Mouse (Mus musculus) cerebellum, adult 2 months (tissue): ENCODE measurements around the gene Iqca. TPM values are rescaled to one million over a fixed set of nuclear protein-coding genes. Genes with fewer than 3 reads are reported as not detected.

Experiments used
- DNase-seq, 2 experiments: peaks; one replicate each; pipeline ENCODE4 v3.0.0; 2021
- H3K27ac ChIP-seq: fragments of 200-500 bp; 2 replicates; pipeline ENCODE4 v1.5.1; 2012; ENCODE audit warnings: low read length, control low read depth, inconsistent platforms; ENCODE audit not compliant: insufficient read depth
- H3K27me3 ChIP-seq: fragments of 200-500 bp; 2 replicates; pipeline ENCODE4 v1.6.1; 2012; ENCODE audit warnings: inconsistent platforms, mild to moderate bottlenecking, low read length, moderate library complexity; ENCODE audit not compliant: control insufficient read depth, insufficient read depth
- H3K4me1 ChIP-seq: fragments of 200-500 bp; 2 replicates; pipeline ENCODE4 v1.6.1; 2011; ENCODE audit warnings: low read length; ENCODE audit not compliant: control insufficient read depth, insufficient read depth
- H3K4me3 ChIP-seq: fragments of 200-500 bp; replicated peaks from 2 replicates; pipeline ENCODE3; 2011; ENCODE audit warnings: mild to moderate bottlenecking, low read depth, low read length, control low read depth; ENCODE audit not compliant: insufficient read depth
- CTCF ChIP-seq: fragments of 200-500 bp; IDR thresholded peaks from 2 replicates; pipeline ENCODE4 v1.5.1; 2011; ENCODE audit warnings: low read depth, mild to moderate bottlenecking, control low read depth, low read length, moderate library complexity, borderline replicate concordance; ENCODE audit not compliant: insufficient read depth
- POLR2A ChIP-seq: fragments of 200-500 bp; IDR thresholded peaks from 2 replicates; pipeline ENCODE4 v1.6.1; 2011; ENCODE audit warnings: low read length, control low read depth, borderline replicate concordance; ENCODE audit not compliant: insufficient read depth
- WGBS: fragments of 180-500 bp; shearing (Covaris S2); methylation state at CpG from one replicate; pipeline ENCODE4 v1.1.7; 2018; 5-methylcytosine and 5-hydroxymethylcytosine counted together
- polyA plus RNA-seq: library from polyadenylated mRNA; depleted of rRNA; stranded (reverse); fragments of >200 nt; gene quantifications from 2 replicates; pipeline ENCODE4 v1.2.3, GENCODE M21; 2012; rRNA removed

Iqca gene
- 0.29 and 1.1 TPM in 2 replicates for polyA plus RNA-seq

DNA sequence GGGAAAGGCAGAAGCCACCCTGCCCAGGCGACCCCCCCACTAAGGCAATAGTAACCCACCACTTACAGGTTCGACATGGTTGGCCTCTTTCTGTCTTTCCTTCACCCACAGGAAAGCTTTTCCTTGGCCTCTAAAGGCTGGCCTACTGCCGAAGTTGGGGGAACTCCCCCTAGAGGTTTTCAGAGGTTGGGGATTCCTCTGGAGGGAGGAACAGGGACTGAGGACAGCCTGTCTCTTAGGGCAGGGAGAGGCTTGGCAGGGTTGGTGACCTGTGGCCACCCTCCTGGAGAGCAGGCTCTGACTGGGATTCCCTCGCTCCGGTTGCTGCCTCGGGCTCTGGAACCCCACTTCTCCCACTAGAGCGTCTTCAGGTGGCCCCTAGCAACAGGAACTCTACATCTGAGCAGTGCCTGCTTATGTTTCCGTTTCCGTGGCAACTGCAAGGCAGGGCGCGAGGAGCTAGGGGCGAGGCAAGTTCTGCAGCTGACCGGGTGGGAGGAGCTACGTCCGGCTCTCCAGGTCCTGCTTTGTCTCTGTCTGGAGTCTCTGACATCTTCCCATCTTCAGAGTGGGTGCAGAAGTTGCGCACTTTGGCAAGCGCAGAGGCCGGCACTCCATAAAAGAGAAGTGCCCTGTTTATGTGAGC is at the start of gene Iqca:
Gene Iqca, minus strand, starts transcription at position 303 of the 646 bp plus-strand sequence.
- Histone ChIP-seq H3K4me3 (no peak within 1 kb of the TSS), H3K4me1 (no peaks in the 10 kb centered on the region), H3K27ac (no peak within 1 kb of the TSS), H3K27me3 (no peaks in the 10 kb centered on the region)
- 5% methylated on average over 18 of the region's 18 CpGs for WGBS
- no peak for TF ChIP-seq POLR2A
- TF ChIP-seq CTCF = no peak
- peak; percentile 9 to 15 for DNase-seq

DNA sequence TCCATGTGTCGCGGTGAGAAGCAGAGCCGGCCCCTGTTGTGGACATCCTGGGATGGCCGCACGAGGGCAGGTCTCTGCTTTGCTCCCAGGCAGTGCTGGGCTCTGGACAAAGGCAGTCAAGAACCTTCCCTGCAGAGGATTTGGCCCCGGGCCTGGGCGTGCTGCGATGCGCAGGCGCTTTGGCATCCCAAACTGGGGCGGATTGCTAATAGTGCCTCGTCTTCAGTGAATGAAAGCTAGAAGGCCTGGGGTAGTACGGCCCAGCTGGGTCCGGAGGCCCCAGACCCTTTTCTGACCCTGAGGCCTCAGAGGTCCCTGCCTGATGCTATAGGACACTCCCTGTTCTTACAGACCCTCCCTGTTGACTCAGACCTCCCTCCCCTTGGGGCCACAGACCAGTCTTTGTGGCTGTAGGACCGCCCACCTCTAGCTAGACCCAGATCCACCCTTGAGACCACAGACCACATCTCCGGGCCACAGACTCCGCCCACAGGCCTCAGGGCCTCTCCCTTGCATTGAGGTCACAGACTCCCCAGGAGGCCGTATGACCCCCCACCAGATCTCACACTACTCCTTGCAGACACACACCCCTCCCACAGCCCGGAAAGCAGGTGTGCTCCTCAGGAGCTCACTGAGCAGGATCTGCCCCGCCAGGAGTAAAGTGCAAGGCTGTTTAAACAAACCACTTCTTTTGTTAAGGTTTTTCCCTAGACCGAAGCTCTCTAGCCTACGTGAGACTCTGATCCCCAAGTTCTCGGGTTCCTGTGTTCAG is 49.2 kb upstream of the Iqca start:
- 25% methylated on average over 23 of the region's 23 CpGs for WGBS
- H3K4me3 ChIP-seq = no peak overlapping the region
- H3K27me3 ChIP-seq = no peaks in the 10 kb centered on the region; the same call in 1 of the 2 replicates
- peaks cover 12% of the 10 kb centered on the region; the same call in 1 of the 2 replicates for H3K4me1 ChIP-seq
- DNase-seq = peak; percentile 84 to 86
- H3K27ac ChIP-seq = no peak overlapping the region
- no peak for TF ChIP-seq POLR2A
- peak; percentile 56 for TF ChIP-seq CTCF

DNA sequence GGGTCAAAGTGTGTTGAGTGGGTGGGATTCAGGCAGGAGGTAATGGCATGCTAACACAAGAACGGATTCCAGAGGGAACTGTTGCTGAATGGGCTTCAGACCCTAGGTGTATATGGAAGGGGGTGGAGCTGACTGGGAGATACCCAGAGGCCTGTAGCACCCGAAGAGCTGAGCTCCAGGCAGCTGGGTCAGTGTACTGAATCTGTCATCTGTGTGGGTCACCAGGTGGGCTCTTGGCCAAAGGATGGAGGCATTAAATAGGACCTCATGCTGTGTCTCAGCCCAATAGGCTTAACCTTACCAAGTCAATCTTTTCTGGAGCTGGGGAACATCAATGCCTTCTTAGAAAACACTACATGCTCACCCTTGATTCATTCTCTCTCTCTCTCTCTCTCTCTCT is 48.5 kb upstream of the Iqca start:
- DNase-seq = no peak
- H3K27me3 ChIP-seq = no peaks in the 10 kb centered on the region; the same call in 1 of the 2 replicates
- peaks cover 9% of the 10 kb centered on the region; the same call in 1 of the 2 replicates for H3K4me1 ChIP-seq
- no peak for TF ChIP-seq CTCF
- no peak for TF ChIP-seq POLR2A
- no peak overlapping the region for H3K4me3 ChIP-seq
- no peak overlapping the region for H3K27ac ChIP-seq
- WGBS = 63% methylated on average over 2 of the region's 2 CpGs

DNA sequence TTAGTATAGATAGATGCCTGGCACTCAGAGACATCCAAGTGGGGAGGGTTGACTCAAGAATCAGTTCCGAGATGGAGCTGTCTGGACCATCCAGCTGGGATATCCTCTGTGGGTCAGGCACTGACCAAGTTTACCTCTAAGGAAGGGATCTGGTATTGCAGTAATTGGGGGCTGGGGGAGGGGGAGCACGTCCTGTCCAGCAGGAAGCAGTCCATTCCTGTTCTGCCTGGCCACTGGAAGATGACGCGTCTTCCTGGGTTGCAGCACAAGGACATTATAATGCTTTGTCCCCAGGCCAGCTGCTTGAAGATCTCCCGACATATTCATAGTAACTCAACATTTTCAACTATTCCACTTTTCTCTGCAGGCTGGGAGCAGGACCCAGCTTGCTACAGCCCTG is 48.0 kb upstream of the Iqca start:
- DNase-seq = no peak
- TF ChIP-seq CTCF (no peak), POLR2A (no peak)
- Histone ChIP-seq H3K27ac (no peak overlapping the region), H3K4me1 (peaks cover 9% of the 10 kb centered on the region; the same call in 1 of the 2 replicates), H3K27me3 (no peaks in the 10 kb centered on the region; the same call in 1 of the 2 replicates), H3K4me3 (no peak overlapping the region)
- WGBS = 94% methylated on average over 5 of the region's 5 CpGs

DNA sequence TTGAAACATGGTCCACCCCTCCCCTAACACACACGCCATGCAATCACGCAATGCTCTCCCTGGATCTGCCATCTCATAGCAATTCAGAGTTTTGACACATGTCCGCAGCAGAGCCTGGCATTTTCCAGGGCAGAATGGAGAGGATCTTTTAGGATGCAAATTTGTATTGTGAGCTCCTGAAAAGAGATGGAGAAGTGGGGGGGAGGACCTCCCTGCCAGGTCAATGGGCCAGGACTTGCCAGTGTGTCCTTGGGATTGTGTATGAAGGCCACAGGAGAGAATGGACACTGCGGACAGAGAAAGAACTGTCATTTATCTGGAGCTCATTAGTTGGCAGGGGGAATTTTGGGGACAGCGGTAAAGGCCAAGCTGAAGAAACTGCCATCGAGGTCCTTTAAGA is 35.8 kb upstream of the Iqca start:
- DNase-seq = no peak
- Histone ChIP-seq H3K27ac (no peak overlapping the region), H3K4me3 (no peak overlapping the region), H3K27me3 (no peaks in the 10 kb centered on the region), H3K4me1 (no peaks in the 10 kb centered on the region)
- WGBS = 67% methylated on average over 6 of the region's 6 CpGs
- no peak for TF ChIP-seq POLR2A
- TF ChIP-seq CTCF = no peak

DNA sequence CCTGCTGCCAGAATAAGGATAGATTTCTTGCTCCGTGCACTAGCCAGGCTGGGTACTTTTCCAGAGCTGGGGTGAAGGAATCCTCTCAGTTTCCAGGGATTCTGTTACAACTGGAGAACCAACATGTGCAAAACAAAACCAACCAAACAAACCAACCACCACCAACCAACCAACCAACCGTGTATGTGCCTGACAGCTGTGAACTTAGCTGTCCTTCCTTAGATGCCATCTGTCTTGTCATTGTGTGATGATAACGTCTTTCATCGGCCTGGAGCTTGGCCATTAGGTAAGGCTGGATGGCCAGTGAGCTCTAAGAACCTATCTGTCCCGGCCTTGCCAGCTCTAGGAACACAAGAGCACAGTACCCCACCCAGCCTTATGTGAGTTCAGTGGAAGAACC is 33.7 kb upstream of the Iqca start:
- TF ChIP-seq CTCF (no peak), POLR2A (no peak)
- 64% methylated on average over 5 of the region's 5 CpGs for WGBS
- H3K4me3 ChIP-seq = no peak overlapping the region
- H3K27me3 ChIP-seq = no peaks in the 10 kb centered on the region
- DNase-seq = no peak
- no peaks in the 10 kb centered on the region for H3K4me1 ChIP-seq
- H3K27ac ChIP-seq = no peak overlapping the region

DNA sequence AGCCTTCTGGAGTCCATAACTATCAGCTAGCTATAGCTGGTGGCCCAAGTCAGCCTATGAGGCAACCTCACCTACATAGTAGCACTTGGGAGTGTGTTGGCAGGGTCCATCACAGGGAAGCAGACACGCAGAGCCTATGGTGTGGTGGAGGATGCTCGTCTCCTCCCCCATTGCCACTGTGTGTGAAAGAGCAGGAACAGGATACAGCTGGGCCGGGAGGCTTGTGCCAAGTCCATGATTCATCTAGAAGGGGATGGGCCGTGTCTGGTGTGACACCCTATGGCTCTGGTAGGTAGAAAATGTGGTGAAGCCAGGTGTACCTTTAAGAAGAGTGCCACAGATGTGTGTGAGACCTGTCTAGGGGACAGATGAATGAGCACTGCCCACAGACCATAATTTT is 33.0 kb upstream of the Iqca start:
- Histone ChIP-seq H3K27me3 (no peaks in the 10 kb centered on the region), H3K4me3 (no peak overlapping the region), H3K27ac (no peak overlapping the region), H3K4me1 (no peaks in the 10 kb centered on the region)
- no peak for DNase-seq
- no peak for TF ChIP-seq CTCF
- no peak for TF ChIP-seq POLR2A
- WGBS = 68% methylated on average over 4 of the region's 4 CpGs

DNA sequence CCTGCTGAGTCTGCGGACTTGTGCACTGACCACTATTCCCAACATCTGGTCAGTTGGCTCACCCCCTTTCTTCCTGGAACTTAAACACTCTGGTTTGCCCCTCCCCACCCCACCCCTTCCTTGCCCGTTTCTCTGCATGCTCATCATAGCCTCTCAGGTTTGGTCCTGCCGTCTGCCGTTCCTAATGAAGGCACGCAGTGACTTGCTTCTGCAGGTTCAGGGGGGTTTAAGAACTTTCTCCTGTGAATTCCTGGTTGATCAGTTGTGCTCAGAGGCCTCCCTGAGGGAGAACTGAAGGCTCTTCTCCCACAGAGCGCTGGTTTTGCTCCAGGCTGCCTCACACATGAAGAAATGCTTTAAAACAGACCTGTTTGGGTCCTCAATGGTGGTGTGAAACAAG is 30.4 kb upstream of the Iqca start:
- 38% methylated on average over 6 of the region's 6 CpGs for WGBS
- DNase-seq = no peak
- no peak overlapping the region for H3K4me3 ChIP-seq
- H3K27me3 ChIP-seq = no peaks in the 10 kb centered on the region
- no peak overlapping the region for H3K27ac ChIP-seq
- no peaks in the 10 kb centered on the region for H3K4me1 ChIP-seq
- TF ChIP-seq POLR2A (no peak), CTCF (no peak)
